Mouse (Mus musculus) myocyte (in vitro differentiated cells): ENCODE measurements around the gene Ndufb6.

Source experiments
- E2F4 ChIP-seq: IDR thresholded peaks from one replicate; pipeline ENCODE4 v1.6.1; 2011; ENCODE audit warnings: mild to moderate bottlenecking, control low read depth, moderate library complexity; ENCODE audit not compliant: insufficient read depth
- MAX ChIP-seq: IDR thresholded peaks from one replicate; pipeline ENCODE4 v1.6.1; 2011; ENCODE audit warnings: low read depth, mild to moderate bottlenecking, control low read depth
- POLR2A ChIP-seq: IDR thresholded peaks from one replicate; pipeline ENCODE4 v1.6.1; 2011; ENCODE audit warnings: low read depth, mild to moderate bottlenecking, control low read depth, moderate library complexity; ENCODE audit not compliant: insufficient read length
- USF1 ChIP-seq: IDR thresholded peaks from one replicate; pipeline ENCODE4 v1.6.1; 2011; ENCODE audit warnings: low read depth, mild to moderate bottlenecking, control low read depth, moderate library complexity

DNA sequence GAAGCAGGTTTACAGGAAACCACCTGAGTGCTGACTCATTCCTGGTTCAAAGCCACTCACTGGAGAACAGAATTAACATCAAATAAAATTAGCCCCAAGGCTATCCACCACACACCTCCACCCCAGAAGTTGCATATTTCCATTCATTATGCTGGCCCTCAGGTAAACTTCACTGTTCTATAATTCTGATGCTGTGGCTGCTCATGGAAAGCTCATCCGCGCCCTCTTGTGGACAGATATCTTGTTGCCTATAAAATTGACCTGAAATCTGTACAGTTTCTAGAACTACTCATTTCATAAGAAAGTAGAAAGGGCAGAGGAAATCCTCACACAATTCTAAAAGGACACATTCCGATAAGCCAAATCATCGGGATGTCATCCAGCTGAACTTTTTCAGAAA is 6.4 kb upstream of the Ndufb6 start:
- TF ChIP-seq POLR2A (no peak), MAX (no peak), USF1 (no peak), E2F4 (no peak)
